Mouse (Mus musculus) kidney, postnatal 0 days (tissue): ENCODE data around the gene Dgkh. TPM values are rescaled to one million over a fixed set of nuclear protein-coding genes. Genes with fewer than 3 reads are reported as not detected.

ENCODE experiments used
- ATAC-seq: fragments of 200-750 bp; cut with Nextera tagmentation; replicated peaks from 2 replicates; pipeline ENCODE4 v1.8.0; 2017; ENCODE audit warnings: low read depth, moderate number of reproducible peaks, moderate TSS enrichment, moderate library complexity; ENCODE audit not compliant: low FRiP score
- DNase-seq: peaks from one replicate; pipeline ENCODE4 v3.0.0-alpha.2; 2016; ENCODE audit warnings: low spot score
- H3K27ac ChIP-seq: fragments of 300-500 bp; sonication (generic); 2 replicates; pipeline ENCODE4 v1.5.1; 2014; ENCODE audit warnings: mild to moderate bottlenecking
- H3K27me3 ChIP-seq: fragments of 300-500 bp; sonication (generic); 2 replicates; pipeline ENCODE4 v1.6.1; 2014; ENCODE audit warnings: low read length, mixed read lengths; ENCODE audit not compliant: insufficient read depth
- H3K36me3 ChIP-seq: fragments of 300-500 bp; sonication (generic); 2 replicates; pipeline ENCODE4 v1.6.1; 2014; ENCODE audit warnings: low read length, mixed read lengths; ENCODE audit not compliant: insufficient read depth
- H3K4me1 ChIP-seq: fragments of 300-500 bp; sonication (generic); replicated peaks from 2 replicates; pipeline ENCODE4 v1.6.1; 2014; ENCODE audit warnings: antibody characterized with exemption, low read length, mixed read lengths; ENCODE audit not compliant: insufficient read depth
- H3K4me2 ChIP-seq: fragments of 300-500 bp; sonication (generic); 2 replicates; pipeline ENCODE4 v1.6.1; 2014; ENCODE audit warnings: mild to moderate bottlenecking, low read length, moderate library complexity, mixed read lengths
- H3K4me3 ChIP-seq: fragments of 300-500 bp; sonication (generic); replicated peaks from 2 replicates; pipeline ENCODE4 v1.5.1; 2014; ENCODE audit warnings: low read depth, low read length
- H3K9ac ChIP-seq: fragments of 300-500 bp; sonication (generic); 2 replicates; pipeline ENCODE4 v1.6.1; 2014; ENCODE audit warnings: low read depth, low read length
- H3K9me3 ChIP-seq: fragments of 300-500 bp; sonication (generic); replicated peaks from 2 replicates; pipeline ENCODE4 v1.6.1; 2016; ENCODE audit warnings: low read length, inconsistent platforms, mixed read lengths
- CTCF ChIP-seq: IDR thresholded peaks from 2 replicates; pipeline ENCODE4 v1.5.1; 2016; ENCODE audit warnings: antibody characterized with exemption, low read depth, mild to moderate bottlenecking, moderate library complexity
- WGBS: fragments of 180-500 bp; shearing (Covaris S2); extraction: QIAGEN DNeasy Blood & Tissue Kit; methylation state at CpG from one replicate; pipeline ENCODE4 v1.1.7; 2014; 5-methylcytosine and 5-hydroxymethylcytosine counted together
- polyA plus RNA-seq: library from polyadenylated mRNA; unstranded; fragments of >200 nt; fragmentation: Nextera tagmentation; extraction: Ambion mirVana; gene quantifications from 2 replicates; pipeline ENCODE4 v1.2.1, GENCODE M21; 2015

Gene Dgkh
- polyA plus RNA-seq, 1 experiment from 2014 or later: 2.2 TPM

DNA sequence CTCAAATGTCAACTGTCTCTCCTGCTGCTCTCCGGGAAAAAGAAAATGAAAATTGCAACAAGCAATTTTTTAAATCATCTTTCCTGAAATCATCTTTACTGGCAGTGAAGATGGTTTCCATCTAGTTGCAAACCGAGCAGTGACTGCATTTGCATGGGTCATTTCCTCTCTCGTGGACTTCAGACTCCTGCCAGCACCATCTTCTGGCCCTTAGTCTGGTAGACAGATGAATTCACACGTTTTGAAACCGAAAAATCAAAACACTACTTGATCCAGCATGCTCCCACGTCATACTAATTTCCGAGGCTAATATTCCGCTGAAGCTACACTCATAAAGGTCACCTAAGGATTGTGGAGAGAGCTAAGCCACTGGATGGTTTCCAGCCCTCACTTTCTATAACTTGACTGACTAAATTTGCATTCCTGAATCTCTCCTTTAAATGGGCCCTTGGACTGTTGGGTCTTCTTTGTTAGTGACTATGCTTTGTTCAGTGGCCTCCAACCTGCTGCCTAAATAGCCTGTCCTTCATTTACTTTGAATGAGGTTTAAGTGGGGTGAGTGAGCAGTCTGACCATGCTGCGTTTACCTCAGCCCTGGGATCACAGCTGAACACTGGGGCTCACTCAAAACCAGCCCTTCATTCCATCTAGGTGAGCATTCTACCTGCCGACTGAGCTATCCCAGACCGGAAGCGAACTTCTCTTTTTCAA, 945 bp upstream of the Dgkh start:
- Histone ChIP-seq H3K27ac (peak overlapping the region; percentile 90), H3K27me3 (no peaks in the 10 kb centered on the region), H3K4me3 (peak overlapping the region; percentile 63), H3K9me3 (no peaks in the 10 kb centered on the region), H3K9ac (peak overlapping the region; percentile 75; the same call in 1 of the 2 replicates), H3K4me2 (peak overlapping the region; percentile 95), H3K36me3 (no peaks in the 10 kb centered on the region), H3K4me1 (peaks cover 6% of the 10 kb centered on the region)
- TF ChIP-seq CTCF: no peak; the same call in 1 of the 2 replicates
- ATAC-seq (no peak), DNase-seq (peak; percentile 56)
- 28% methylated on average over 12 of the region's 12 CpGs for WGBS

DNA sequence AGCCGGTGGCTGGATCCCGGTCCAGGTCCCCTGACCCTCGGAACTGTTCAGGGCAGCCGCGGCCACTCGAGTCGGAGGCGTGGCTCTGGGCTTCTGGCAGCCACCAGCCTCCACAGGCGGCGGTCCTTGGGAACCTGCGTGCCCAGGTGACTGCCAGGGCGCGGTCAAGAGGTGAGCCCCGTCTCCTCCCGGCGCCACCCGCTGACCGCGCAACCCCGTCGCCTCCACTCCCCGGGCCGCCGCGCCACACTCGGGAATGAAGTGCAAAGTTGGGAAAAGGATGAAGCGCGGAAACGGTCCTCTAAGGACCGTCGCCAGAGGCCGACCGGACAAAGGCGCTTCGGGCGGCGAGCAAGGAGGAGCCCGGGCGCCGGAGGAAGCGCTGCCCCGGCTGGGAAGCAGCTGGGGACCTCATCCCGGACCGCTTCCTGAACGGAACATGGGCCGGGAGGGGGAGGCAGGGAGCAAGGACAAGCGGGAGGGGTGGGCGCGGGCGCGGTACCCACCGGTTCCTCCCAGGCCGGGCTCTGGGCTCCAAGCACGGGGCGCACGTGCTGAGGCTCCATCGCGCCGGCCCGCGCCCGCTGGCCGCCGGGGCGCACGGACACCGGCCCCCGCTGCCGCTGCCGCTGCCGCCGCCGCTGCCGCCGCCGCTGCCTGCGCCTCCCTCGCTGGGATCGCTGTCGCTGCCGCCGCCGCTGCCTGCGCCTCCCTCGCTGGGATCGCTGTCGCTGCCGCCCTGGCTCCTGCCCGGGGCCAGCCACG, 542 bp downstream of the Dgkh start:
- ATAC-seq (peak; percentile 67), DNase-seq (peak; percentile 69)
- peak overlapping the region; percentile 90 for H3K27ac ChIP-seq
- H3K27me3 ChIP-seq: no peaks in the 10 kb centered on the region
- peak overlapping the region; percentile 75 for H3K9ac ChIP-seq
- peak overlapping the region; percentile 63 for H3K4me3 ChIP-seq
- peaks cover 6% of the 10 kb centered on the region for H3K4me1 ChIP-seq
- under 1% methylated on average over 81 of the region's 90 CpGs for WGBS
- peak; percentile 21; the same call in 1 of the 2 replicates for TF ChIP-seq CTCF
- peak overlapping the region; percentile 95 for H3K4me2 ChIP-seq
- H3K9me3 ChIP-seq: no peaks in the 10 kb centered on the region
- H3K36me3 ChIP-seq: no peaks in the 10 kb centered on the region

DNA sequence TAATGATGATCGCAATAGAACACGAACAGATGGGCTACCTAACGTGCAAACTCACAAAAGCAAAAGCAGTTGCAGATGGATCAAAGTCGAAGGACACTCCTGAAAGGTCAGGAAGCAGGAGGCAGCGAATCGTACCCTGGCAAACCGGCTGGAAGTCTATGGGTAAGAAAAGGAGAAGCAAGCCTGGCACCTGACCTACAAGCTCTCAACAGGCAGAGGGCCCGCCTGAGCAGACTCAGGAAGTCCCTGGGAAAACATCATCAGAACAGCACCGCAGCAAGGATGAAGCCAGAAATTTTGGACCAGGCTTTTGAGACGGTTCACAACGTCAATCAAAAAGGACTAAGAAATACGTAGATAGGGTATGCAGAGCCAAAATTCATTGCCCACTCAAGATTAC, 1.3 kb downstream of the Dgkh start:
- no peaks in the 10 kb centered on the region for H3K36me3 ChIP-seq
- peak overlapping the region; percentile 75 for H3K9ac ChIP-seq
- 0 out of 2 replicates have a peak overlapping the region, but pooled peaks have one; percentile 90 for H3K27ac ChIP-seq
- peaks cover 6% of the 10 kb centered on the region for H3K4me1 ChIP-seq
- TF ChIP-seq CTCF: peak; percentile 42; the same call in 1 of the 2 replicates
- H3K9me3 ChIP-seq: no peaks in the 10 kb centered on the region
- ATAC-seq: no peak
- H3K27me3 ChIP-seq: no peaks in the 10 kb centered on the region
- peak overlapping the region; percentile 63 for H3K4me3 ChIP-seq
- WGBS: 6% methylated on average over 12 of the region's 12 CpGs
- DNase-seq: peak; percentile 63
- H3K4me2 ChIP-seq: peak overlapping the region; percentile 95

DNA sequence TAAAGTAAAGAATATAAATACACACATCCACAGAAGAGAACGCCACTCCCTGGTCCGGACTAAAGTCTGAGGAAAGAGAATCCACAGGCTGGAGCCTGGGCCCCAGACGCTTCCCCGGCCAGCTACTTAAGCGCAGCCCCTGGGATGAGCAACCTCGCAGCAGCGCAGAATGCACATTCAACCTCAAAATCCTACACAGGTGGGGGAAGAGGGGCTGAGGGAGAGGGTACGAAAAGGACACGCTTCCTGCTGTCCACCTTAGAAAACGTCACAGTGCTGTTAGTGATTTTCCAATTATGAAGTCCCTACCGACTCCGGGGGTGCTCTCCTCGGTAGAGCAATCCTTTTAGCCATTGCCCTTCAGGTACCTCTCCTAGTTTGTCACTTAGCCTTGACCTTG, 6.6 kb downstream of the Dgkh start:
- H3K9me3 ChIP-seq: no peaks in the 10 kb centered on the region
- peak overlapping the region; percentile 73 for H3K27ac ChIP-seq
- peak overlapping the region; percentile 54 for H3K4me3 ChIP-seq
- H3K4me2 ChIP-seq: peak overlapping the region; percentile 88
- no peaks in the 10 kb centered on the region for H3K36me3 ChIP-seq
- DNase-seq (no peak), ATAC-seq (no peak)
- no peaks in the 10 kb centered on the region for H3K27me3 ChIP-seq
- WGBS: 39% methylated on average over 13 of the region's 13 CpGs
- H3K4me1 ChIP-seq: no peaks in the 10 kb centered on the region
- 0 out of 2 replicates have a peak overlapping the region, but pooled peaks have one; percentile 66 for H3K9ac ChIP-seq
- TF ChIP-seq CTCF: no peak

DNA sequence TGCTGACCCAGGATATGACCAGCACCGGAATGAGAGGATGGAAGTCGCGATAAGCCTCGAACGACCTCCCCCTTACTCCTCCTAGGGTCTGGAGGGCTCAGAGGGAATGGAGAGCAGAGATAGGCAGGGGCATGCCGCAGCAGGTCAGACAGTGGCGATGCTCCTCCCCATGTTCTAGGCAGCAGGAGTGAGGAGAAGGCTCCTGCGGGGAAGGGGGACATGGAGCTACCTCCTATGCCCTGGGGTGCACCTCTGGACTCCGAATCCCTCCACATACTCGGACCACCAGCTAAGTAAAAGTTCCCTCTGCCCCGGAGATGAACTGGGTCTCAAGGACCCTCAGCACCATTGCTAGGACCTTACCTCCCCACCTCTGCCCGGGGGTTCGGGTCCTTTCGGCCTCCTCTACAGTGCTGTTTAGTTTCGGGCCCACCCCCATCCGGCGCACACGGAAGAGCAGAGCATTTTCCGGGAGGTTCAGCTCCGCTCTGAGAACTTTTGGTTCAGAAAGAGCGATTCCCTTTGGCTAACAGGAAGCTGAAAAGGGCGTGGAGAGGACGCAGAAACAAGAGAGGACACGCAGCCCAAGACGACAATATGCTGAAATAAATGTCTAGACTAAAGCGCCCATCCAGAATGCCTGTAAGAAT, 7.1 kb downstream of the Dgkh start:
- H3K9ac ChIP-seq: peak overlapping the region; percentile 66
- H3K27me3 ChIP-seq: no peaks in the 10 kb centered on the region

More for the DNA sequence above, 7.1 kb downstream of the Dgkh start:
- DNase-seq (peak; percentile 66), ATAC-seq (peak; percentile 43; the same call in 1 of the 2 replicates)
- H3K4me2 ChIP-seq: peak overlapping the region; percentile 88
- 4% methylated on average over 26 of the region's 26 CpGs for WGBS
- no peaks in the 10 kb centered on the region for H3K36me3 ChIP-seq
- peak overlapping the region; percentile 54 for H3K4me3 ChIP-seq
- TF ChIP-seq CTCF: no peak
- H3K4me1 ChIP-seq: no peaks in the 10 kb centered on the region
- no peaks in the 10 kb centered on the region for H3K9me3 ChIP-seq
- peak overlapping the region; percentile 73 for H3K27ac ChIP-seq
